Mouse (Mus musculus): Measurements from ENCODE around the gene Adcy3. TPM values are rescaled to one million over a fixed set of nuclear protein-coding genes. Genes with fewer than 3 reads are reported as not detected.

Gene Adcy3
- polyA plus RNA-seq, 1 experiment from 2014 or later: 13.4 TPM

DNA sequence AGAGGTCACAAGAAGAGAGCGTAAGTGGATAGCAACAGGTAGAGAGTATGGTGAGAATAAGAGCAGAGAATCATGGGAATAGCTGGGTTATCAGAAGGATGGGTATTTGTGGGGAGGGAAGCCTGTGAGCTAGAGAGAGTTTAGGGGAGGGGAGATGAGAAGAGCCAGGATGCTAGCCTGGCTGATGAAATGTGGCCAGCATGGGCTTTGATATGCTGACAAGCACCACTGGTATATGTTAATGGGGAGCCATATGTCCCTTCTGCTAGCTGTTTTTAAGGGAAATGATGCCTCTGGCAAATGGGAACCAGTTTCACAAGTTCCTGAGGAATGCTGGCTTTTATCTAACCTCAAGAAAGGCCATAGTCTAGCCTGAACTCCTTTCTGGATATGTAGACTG is 36.2 kb downstream of the Adcy3 start:
- Histone ChIP-seq H3K4me2 (ENCODE audit: low read depth, low read length) (no peak overlapping the region), H3K36me3 (ENCODE audit: control insufficient read depth, insufficient read depth, low read length) (no peaks in the 10 kb centered on the region), H3K27me3 (replicated peaks; ENCODE audit: control insufficient read depth, insufficient read depth, low read length) (no peaks in the 10 kb centered on the region), H3K27ac (replicated peaks; ENCODE audit: low read depth, low read length) (no peak overlapping the region), H3K4me1 (ENCODE audit: control insufficient read depth, insufficient read depth, low read length) (no peaks in the 10 kb centered on the region), H3K9me3 (ENCODE audit: control insufficient read depth, low read length) (no peaks in the 10 kb centered on the region), H3K9ac (ENCODE audit: low read depth, low read length) (no peak overlapping the region), H3K4me3 (ENCODE audit: low read depth, low read length) (no peak overlapping the region)
- DNase-seq (ENCODE audit: low spot score) (no peak), ATAC-seq (ENCODE audit: low read depth) (no peak)
- 95% methylated on average over 1 of the region's 1 CpGs for WGBS

DNA sequence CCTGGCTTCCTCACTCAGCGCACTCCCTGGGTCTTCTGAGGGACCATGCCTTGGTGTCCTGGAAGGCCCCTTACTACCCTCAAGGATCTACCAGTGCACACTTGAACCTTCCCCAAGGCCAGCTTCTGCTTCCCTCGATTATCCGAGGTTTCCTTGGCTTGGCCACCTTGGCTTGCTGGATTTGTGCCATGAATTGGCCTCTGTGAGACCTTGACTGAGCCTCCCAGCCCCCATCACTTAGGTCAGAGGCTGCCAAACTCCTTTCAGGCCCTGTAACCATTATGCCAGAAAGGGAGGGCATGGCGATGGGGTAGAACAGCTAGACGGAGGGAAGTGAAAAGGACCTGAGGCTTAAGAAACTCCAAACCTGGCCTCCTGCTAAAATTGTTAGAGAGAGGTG is 36.7 kb downstream of the Adcy3 start:
- ATAC-seq (ENCODE audit: low read depth) (no peak), DNase-seq (ENCODE audit: low spot score) (no peak)
- 93% methylated on average over 5 of the region's 5 CpGs for WGBS
- H3K9me3 ChIP-seq (ENCODE audit: control insufficient read depth, low read length): no peaks in the 10 kb centered on the region
- no peak overlapping the region for H3K4me2 ChIP-seq (ENCODE audit: low read depth, low read length)
- H3K27me3 ChIP-seq (replicated peaks; ENCODE audit: control insufficient read depth, insufficient read depth, low read length): no peaks in the 10 kb centered on the region
- H3K27ac ChIP-seq (replicated peaks; ENCODE audit: low read depth, low read length): no peak overlapping the region
- no peaks in the 10 kb centered on the region for H3K4me1 ChIP-seq (ENCODE audit: control insufficient read depth, insufficient read depth, low read length)
- H3K4me3 ChIP-seq (ENCODE audit: low read depth, low read length): no peak overlapping the region
- H3K36me3 ChIP-seq (ENCODE audit: control insufficient read depth, insufficient read depth, low read length): no peaks in the 10 kb centered on the region
- H3K9ac ChIP-seq (ENCODE audit: low read depth, low read length): no peak overlapping the region

DNA sequence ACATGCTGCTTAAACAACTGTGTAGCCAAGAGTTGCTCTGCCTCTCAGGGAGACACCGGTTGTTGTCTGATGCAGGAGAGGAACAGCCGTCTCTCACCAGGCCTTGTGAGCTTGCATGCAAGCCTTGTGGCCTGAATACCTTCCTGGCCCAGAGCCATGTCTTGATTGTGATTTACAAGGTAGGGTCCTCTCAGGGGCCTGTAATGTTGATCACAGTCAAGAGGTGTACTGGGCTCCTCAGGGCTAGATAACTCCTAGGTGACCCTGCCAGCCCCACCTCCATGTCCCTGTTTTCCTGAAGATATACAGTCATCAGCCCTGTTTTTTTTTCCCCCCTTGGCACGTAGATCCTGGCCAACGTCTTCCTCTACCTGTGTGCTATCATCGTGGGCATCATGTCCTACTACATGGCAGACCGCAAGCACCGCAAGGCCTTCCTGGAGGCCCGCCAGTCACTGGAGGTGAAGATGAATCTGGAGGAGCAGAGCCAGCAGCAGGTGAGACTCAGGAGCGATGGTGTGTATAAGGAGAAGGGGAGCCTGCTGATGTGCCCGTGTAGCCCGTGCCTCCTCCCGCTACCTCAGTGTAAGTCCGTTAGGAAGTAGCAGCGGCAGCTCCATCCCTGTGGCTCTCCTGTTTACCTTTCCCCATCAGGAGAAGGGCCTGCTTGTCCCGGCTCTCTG is 40.3 kb downstream of the Adcy3 start:
- 83% methylated on average over 15 of the region's 15 CpGs for WGBS
- DNase-seq (ENCODE audit: low spot score): no peak

DNA sequence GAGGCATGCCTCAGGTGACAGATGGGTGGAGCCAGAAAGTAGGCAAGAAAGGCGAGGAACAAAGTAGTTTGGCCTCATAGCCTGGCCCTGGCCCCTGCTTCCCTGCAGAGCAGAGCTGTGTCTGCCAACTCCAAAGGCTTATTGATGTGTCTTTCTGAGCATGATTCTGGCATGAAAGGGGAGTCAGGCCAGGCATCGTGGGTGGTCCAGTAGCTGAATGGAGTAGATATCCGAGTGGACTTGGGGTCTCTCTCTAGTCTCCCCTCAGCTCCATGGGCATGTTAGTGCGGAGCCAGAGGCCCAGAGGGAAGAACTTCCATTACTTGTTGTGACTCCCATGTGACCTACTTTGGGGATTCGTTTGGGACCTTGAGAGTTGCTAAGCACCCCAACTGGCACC is 45.9 kb downstream of the Adcy3 start:
- no peak overlapping the region for H3K4me2 ChIP-seq (ENCODE audit: low read depth, low read length)
- H3K9me3 ChIP-seq (ENCODE audit: control insufficient read depth, low read length): no peaks in the 10 kb centered on the region
- no peak for DNase-seq (ENCODE audit: low spot score)
- H3K27me3 ChIP-seq (replicated peaks; ENCODE audit: control insufficient read depth, insufficient read depth, low read length): no peaks in the 10 kb centered on the region
- H3K4me3 ChIP-seq (ENCODE audit: low read depth, low read length): no peak overlapping the region
- ATAC-seq (ENCODE audit: low read depth): 0 out of 2 replicates have a peak, but pooled peaks have one; percentile 15
- H3K27ac ChIP-seq (replicated peaks; ENCODE audit: low read depth, low read length): no peak overlapping the region
- WGBS: 56% methylated on average over 5 of the region's 5 CpGs
- no peak overlapping the region for H3K9ac ChIP-seq (ENCODE audit: low read depth, low read length)
- H3K4me1 ChIP-seq (ENCODE audit: control insufficient read depth, insufficient read depth, low read length): no peaks in the 10 kb centered on the region
- 0 out of 2 replicates have a peak, but pooled peaks cover 14% of the 10 kb centered on the region for H3K36me3 ChIP-seq (ENCODE audit: control insufficient read depth, insufficient read depth, low read length)

More for the DNA sequence above, 40.3 kb downstream of the Adcy3 start:
- Histone ChIP-seq H3K36me3 (ENCODE audit: control insufficient read depth, insufficient read depth, low read length) (0 out of 2 replicates have a peak, but pooled peaks cover 14% of the 10 kb centered on the region), H3K4me2 (ENCODE audit: low read depth, low read length) (no peak overlapping the region), H3K27me3 (replicated peaks; ENCODE audit: control insufficient read depth, insufficient read depth, low read length) (no peaks in the 10 kb centered on the region), H3K4me1 (ENCODE audit: control insufficient read depth, insufficient read depth, low read length) (no peaks in the 10 kb centered on the region), H3K4me3 (ENCODE audit: low read depth, low read length) (no peak overlapping the region), H3K9ac (ENCODE audit: low read depth, low read length) (no peak overlapping the region), H3K9me3 (ENCODE audit: control insufficient read depth, low read length) (no peaks in the 10 kb centered on the region), H3K27ac (replicated peaks; ENCODE audit: low read depth, low read length) (no peak overlapping the region)
- no peak for ATAC-seq (ENCODE audit: low read depth)

DNA sequence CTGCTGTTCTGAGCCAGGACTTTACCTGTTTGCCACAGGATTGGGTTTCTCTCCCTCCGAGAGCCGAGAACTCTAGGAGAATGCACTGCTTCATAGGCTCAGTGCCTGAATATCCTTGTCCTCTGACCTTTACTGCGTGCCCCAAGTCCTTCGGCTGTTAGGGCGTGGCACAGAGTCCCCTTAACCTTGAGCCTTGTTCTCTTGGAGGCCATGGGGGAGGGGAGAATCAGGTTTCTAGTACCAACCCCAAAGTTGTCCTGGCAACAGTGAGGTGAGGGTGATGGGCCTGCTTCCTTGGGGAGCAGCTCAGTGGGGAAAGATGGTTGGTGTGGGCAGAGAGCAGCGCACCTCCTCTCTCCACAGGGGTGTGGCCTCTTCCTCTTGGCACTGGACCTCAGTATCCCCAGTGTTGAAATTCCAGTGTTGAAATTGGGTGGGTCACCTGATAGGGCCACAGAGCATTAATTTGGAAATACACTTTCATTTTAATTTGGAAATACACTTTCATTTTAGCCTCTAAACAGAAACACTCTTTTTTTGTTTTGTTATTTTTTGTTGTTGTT is 46.8 kb downstream of the Adcy3 start:
- 85% methylated on average over 6 of the region's 6 CpGs for WGBS

DNA sequence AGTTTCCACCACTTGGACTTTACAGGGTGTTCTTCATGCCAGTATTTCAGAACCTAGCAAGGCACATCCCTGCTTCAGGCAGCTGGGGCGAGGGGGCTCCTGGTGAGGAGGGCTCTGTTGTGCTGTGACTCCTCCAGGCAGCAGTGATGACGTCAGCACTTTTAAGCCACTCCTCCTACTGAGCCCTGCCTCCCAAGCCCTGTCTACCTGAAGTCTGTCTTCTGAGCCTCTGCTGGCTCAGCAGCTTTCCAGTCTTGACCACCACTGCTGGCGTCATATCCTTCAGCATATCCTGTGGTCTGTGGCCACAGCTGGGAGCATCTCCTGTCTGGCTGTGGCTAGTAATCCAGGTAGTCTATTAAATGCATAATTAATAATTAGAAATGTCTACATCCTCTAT is 47.6 kb downstream of the Adcy3 start:
- WGBS: 58% methylated on average over 3 of the region's 3 CpGs
- Histone ChIP-seq H3K36me3 (ENCODE audit: control insufficient read depth, insufficient read depth, low read length) (0 out of 2 replicates have a peak, but pooled peaks cover 11% of the 10 kb centered on the region), H3K4me3 (ENCODE audit: low read depth, low read length) (no peak overlapping the region)

More for the DNA sequence above, 46.8 kb downstream of the Adcy3 start:
- Histone ChIP-seq H3K9me3 (ENCODE audit: control insufficient read depth, low read length) (no peaks in the 10 kb centered on the region), H3K27ac (replicated peaks; ENCODE audit: low read depth, low read length) (no peak overlapping the region), H3K4me3 (ENCODE audit: low read depth, low read length) (no peak overlapping the region), H3K9ac (ENCODE audit: low read depth, low read length) (no peak overlapping the region), H3K4me2 (ENCODE audit: low read depth, low read length) (no peak overlapping the region), H3K36me3 (ENCODE audit: control insufficient read depth, insufficient read depth, low read length) (0 out of 2 replicates have a peak, but pooled peaks cover 17% of the 10 kb centered on the region), H3K4me1 (ENCODE audit: control insufficient read depth, insufficient read depth, low read length) (no peaks in the 10 kb centered on the region), H3K27me3 (replicated peaks; ENCODE audit: control insufficient read depth, insufficient read depth, low read length) (no peaks in the 10 kb centered on the region)
- no peak for DNase-seq (ENCODE audit: low spot score)
- ATAC-seq (ENCODE audit: low read depth): no peak

DNA sequence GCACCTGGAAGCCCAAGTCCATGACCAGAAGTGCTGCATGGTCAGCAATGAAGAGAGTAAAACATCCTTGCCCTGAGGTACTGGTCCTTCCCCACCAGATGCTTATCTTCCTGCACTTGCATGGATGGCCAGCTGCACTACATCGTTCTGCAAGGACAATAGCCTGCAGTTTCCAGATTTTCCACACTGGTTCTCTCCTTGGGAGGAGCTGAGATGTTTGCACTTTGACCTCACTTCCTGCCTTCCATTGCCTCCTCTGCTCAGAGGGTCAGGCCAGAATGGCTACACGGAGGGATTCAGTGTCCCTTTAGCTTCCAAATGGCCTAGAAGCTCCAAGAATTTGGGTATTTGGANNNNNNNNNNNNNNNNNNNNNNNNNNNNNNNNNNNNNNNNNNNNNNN is 51.7 kb downstream of the Adcy3 start:
- Histone ChIP-seq H3K4me3 (ENCODE audit: low read depth, low read length) (no peak overlapping the region), H3K9ac (ENCODE audit: low read depth, low read length) (no peak overlapping the region), H3K36me3 (ENCODE audit: control insufficient read depth, insufficient read depth, low read length) (0 out of 2 replicates have a peak, but pooled peaks cover 3% of the 10 kb centered on the region), H3K27me3 (replicated peaks; ENCODE audit: control insufficient read depth, insufficient read depth, low read length) (no peaks in the 10 kb centered on the region), H3K27ac (replicated peaks; ENCODE audit: low read depth, low read length) (no peak overlapping the region), H3K4me2 (ENCODE audit: low read depth, low read length) (no peak overlapping the region), H3K4me1 (ENCODE audit: control insufficient read depth, insufficient read depth, low read length) (no peaks in the 10 kb centered on the region), H3K9me3 (ENCODE audit: control insufficient read depth, low read length) (no peaks in the 10 kb centered on the region)
- ATAC-seq (ENCODE audit: low read depth): no peak
- 26% methylated on average over 2 of the region's 2 CpGs for WGBS
- DNase-seq (ENCODE audit: low spot score): no peak

More for the DNA sequence above, 47.6 kb downstream of the Adcy3 start:
- H3K9ac ChIP-seq (ENCODE audit: low read depth, low read length): no peak overlapping the region
- DNase-seq (ENCODE audit: low spot score) (no peak), ATAC-seq (ENCODE audit: low read depth) (no peak)
- no peak overlapping the region for H3K4me2 ChIP-seq (ENCODE audit: low read depth, low read length)
- no peaks in the 10 kb centered on the region for H3K4me1 ChIP-seq (ENCODE audit: control insufficient read depth, insufficient read depth, low read length)
- H3K27me3 ChIP-seq (replicated peaks; ENCODE audit: control insufficient read depth, insufficient read depth, low read length): no peaks in the 10 kb centered on the region
- H3K9me3 ChIP-seq (ENCODE audit: control insufficient read depth, low read length): no peaks in the 10 kb centered on the region
- H3K27ac ChIP-seq (replicated peaks; ENCODE audit: low read depth, low read length): no peak overlapping the region

DNA sequence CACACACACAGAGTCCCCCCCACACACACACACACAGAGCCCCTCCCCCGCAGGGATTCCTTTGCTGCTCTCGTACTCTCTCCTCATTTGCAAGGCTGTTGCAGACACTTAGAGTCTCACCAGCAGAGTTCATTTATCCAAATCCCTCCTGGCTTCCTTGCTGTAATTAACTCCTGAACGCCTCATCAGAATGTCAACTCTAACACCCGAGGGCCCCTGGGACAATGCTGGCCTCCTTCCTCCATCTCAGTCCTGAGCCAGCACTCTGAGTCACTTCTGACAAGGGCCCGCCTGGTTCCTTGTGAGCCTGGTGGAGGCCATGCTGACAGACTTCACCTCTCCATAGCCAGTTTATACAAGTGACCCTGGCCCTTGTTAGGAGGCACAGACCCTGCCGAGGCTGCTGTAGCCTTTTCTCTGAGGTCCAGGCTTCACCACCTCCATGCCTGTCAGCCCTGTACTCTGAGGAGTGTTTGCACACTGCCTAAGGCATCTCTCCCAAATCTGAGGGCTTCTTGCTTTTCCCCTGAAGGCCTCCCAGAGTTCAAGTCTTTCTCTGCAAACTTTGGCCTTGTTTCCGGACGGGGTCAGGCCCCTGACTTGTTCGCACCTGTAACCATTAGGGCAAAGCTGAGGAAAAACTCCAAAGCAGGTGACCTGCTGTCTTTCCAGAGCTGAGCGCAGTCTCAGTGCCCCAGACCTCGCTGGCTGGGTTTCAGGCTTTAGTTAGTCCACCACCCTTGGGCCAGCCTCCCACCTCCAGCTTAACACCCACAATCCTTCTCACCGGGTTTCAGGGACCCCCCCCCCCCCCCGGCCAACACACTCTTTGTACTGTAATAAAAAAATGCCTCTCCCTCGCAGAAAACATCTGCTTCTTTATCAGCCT is 55.5 kb downstream of the Adcy3 start:
- Histone ChIP-seq H3K27ac (replicated peaks; ENCODE audit: low read depth, low read length) (no peak overlapping the region; the same call in 1 of the 2 replicates), H3K4me3 (ENCODE audit: low read depth, low read length) (no peak overlapping the region), H3K36me3 (ENCODE audit: control insufficient read depth, insufficient read depth, low read length) (0 out of 2 replicates have a peak, but pooled peaks cover 3% of the 10 kb centered on the region), H3K4me1 (ENCODE audit: control insufficient read depth, insufficient read depth, low read length) (peaks cover 10% of the 10 kb centered on the region), H3K27me3 (replicated peaks; ENCODE audit: control insufficient read depth, insufficient read depth, low read length) (no peaks in the 10 kb centered on the region), H3K9me3 (ENCODE audit: control insufficient read depth, low read length) (no peaks in the 10 kb centered on the region), H3K4me2 (ENCODE audit: low read depth, low read length) (no peak overlapping the region), H3K9ac (ENCODE audit: low read depth, low read length) (no peak overlapping the region; the same call in 1 of the 2 replicates)
- ATAC-seq (ENCODE audit: low read depth): peak; percentile 74
- WGBS: 25% methylated on average over 14 of the region's 14 CpGs
- peak; percentile 89 for DNase-seq (ENCODE audit: low spot score)
